Mouse (Mus musculus) effector memory CD4-positive, alpha-beta T cell, adult 5 months (primary cell): Measurements from ENCODE around the gene Ttll8. TPM values are rescaled to one million over a fixed set of nuclear protein-coding genes. Genes with fewer than 3 reads are reported as not detected.

Source experiments
- polyA plus RNA-seq: library from polyadenylated mRNA; unstranded; fragments of 100-300 nt; shearing (Covaris generic); gene quantifications from one replicate; pipeline ENCODE4 v1.2.1, GENCODE M21; 2017

Ttll8 gene
- polyA plus RNA-seq, result not detected

DNA sequence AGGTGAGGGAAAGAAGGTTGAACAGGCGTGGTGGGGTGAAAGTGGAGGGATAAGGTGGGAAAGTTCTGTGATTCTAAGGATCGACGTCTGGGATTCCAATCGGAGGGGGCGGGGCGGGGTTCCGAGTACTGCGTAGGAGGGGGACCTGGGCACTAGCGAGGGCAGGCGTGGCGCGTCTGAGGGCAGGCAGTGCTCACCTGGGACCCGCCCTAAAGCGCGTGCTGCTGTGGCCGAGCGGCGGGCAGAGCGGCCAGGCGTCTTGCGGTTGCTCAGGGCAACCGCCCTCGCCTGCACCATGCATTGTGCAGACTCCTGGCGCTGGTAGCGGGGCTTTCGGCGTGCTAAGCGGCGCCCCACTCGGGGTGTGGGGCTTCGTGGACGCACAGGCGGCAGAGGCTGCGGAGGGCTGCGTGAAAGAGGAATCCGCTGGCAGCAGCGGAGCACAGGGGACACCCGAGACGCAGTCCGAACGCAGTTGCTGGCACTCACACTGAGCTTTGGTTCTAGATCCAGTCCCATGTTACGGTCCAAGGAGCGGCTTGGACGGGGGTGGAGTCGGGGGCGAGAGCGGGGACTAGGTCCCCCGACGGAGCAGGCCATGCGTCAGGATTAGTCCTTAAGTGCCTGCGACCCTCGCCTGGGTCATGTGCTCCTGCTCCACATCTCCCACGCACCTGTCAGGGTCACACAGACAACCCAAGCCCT lies at the start of gene Ttll8:
Gene Ttll8, minus strand, starts transcription at position 51 of the 705 bp plus-strand sequence.

DNA sequence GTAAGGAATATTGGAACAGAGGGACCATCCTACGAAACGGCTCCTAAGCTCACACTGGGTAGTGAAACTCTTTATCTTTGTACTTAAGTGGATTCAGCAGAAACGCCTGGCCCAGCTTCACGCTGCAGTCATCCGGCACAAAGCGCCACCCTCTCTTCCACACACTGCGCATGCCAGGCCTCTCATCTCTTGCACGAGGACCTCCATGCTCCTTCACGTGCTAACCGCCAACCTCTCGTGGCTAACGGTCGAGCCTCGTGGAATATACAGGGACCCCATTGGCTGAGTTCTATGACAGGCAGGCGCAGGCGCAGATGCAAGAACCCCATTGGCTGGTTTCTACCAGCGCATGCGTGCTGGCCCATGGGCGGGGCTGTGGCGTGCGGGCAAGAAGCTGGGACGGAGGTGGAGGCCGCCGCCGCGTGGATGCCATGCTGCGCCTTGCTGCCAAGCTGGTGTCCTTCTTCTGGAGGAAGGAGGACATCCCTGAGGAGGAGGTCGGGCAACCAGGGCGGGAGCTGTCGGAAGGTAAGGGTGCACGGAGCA lies 28.4 kb upstream of the Ttll8 start, which contains the start of gene Mov10l1:
Gene Mov10l1, plus strand, starts transcription at position 376 of the 546 bp plus-strand sequence.

DNA sequence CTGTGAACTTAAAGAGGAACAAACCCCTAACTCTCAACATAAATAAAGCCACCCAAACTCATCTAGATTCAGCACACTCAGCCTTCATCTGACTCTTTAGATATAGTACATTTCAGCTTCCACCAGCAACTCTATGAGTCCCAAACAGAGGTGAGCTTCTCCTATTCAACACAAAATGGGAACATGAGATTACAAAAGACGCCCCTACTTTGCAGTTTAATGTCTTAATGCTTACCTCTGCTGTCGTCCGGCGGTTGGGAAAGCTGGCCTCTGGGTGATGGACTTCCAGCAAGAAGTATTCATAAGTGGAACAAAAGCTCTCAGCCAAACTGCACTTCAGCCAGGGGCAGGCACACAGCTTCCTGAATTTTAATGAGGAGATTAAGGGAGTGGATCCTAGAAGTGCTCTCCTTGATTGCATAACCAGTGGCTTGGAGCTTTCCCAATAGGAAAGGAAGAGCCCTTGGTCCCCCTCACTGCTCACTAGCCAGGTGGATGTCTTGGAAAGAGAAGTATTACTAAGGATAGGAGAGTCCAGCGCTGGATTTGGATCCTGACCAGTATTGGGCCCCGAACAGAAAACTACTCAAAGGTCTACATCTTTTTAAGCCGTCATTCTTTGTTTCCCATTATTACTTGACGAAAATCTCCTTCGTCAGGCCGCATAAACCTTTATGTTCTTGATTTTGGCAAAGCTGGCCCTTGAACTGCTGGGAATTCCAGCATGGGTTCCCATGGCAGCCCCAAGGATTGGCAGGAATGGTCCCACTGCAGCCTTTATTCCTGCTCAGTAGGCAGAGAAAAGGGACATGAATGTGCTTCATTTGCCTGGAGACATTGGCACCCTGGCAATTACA lies 24.3 kb upstream of the Ttll8 start, which contains the start of gene Mlc1:
Gene Mlc1, minus strand, starts transcription at position 727 of the 857 bp plus-strand sequence.

DNA sequence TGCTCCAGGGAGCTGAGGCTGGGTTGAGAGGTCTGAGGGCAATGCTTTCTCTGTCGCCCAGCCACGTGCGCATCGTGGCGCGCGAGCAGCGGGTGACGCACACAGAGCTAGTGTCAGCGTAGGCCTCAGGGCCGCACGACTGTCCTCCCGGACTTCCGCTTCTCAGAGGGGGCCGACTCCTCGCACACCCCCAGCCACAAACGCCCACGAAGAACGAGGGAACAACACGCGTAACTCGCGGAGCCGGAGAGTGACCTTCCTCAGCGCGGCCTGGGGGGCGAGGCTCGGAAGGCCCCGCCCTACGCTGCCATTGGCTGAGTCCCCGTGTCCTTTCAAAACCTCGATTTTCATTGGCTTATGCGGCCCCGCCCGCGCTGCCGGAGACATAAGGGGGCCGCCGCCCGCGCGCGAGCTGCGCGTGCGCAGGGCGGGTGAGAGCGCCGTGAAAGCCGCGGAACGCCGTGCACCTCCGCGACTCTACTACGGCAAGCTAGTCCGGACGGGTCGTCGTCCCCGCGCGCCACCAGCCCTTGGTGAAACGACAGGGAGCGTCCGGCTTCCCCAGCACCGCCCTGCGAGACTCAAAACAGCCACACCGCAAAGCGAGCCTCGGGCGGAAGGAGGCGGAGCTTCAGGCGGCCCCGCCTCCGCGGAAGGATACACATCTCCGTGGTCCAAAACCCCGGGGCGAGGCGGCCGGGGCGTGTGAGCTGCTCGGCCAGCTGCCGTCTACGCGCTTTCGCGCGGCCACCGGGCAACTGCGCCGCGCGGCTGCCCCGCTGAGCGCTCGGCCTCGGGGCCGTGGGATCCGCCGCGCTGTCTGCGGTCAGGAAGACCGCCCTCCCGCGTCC lies 92.2 kb downstream of the Ttll8 start, which contains the start of gene Pim3:
Gene Pim3, plus strand, starts transcription at position 415 of the 851 bp plus-strand sequence.

Other genes with a start within 250 kb of the Ttll8 start
- gene Brd1, start 220.2 kb downstream of the Ttll8 start, polyA plus RNA-seq, result 61.3 TPM
- gene Zbed4, start 202.8 kb downstream of the Ttll8 start, polyA plus RNA-seq, result 4.6 TPM
- 7.3 TPM for gene Alg12, start 135.1 kb downstream of the Ttll8 start, polyA plus RNA-seq
- 42.4 TPM for gene Creld2, start 134.8 kb downstream of the Ttll8 start, polyA plus RNA-seq
- 137 TPM for gene Pim3, start 92.2 kb downstream of the Ttll8 start, polyA plus RNA-seq
- gene Mlc1, start 24.6 kb upstream of the Ttll8 start, polyA plus RNA-seq, result not detected
- not detected for gene Mov10l1, start 28.5 kb upstream of the Ttll8 start, polyA plus RNA-seq
- gene Panx2, start 105.3 kb upstream of the Ttll8 start, polyA plus RNA-seq, result not detected
- 55.0 TPM for gene Trabd, start 120.7 kb upstream of the Ttll8 start, polyA plus RNA-seq
- gene Selenoo, start 134.7 kb upstream of the Ttll8 start, polyA plus RNA-seq, result 26.0 TPM
- gene Tubgcp6, start 168.7 kb upstream of the Ttll8 start, polyA plus RNA-seq, result 21.5 TPM
- gene Hdac10, start 174.3 kb upstream of the Ttll8 start, polyA plus RNA-seq, result 33.4 TPM
- gene Mapk12, start 186.3 kb upstream of the Ttll8 start, polyA plus RNA-seq, result 6.1 TPM
- 34.8 TPM for gene Mapk11, start 195.2 kb upstream of the Ttll8 start, polyA plus RNA-seq
- gene Plxnb2, start 226.4 kb upstream of the Ttll8 start, polyA plus RNA-seq, result 0.76 TPM
- 42.0 TPM for gene Dennd6b, start 242.1 kb upstream of the Ttll8 start, polyA plus RNA-seq